ENCODE assay signal across 22 mouse cellular contexts in genomic region chrX:142984170-142984569, GRCm38 (mm10).
"Had no signal": no experiment of that assay in that cellular context is flagged by ENCODE, and none has a peak within 500 bp of the region (broad histone marks: within the 10 kb centered on the region; RNA-seq: fewer than 3 reads in every experiment).

No protein-coding gene starts in this region.

- H3K9ac ChIP-seq: liver, postnatal 0 days; lung, embryonic 15.5 days; midbrain, embryonic 12.5 days; neural tube, embryonic 13.5 days; neural tube, embryonic 15.5 days had no signal

- H3K4me2 ChIP-seq: lung, embryonic 15.5 days; midbrain, embryonic 12.5 days; neural tube, embryonic 13.5 days; neural tube, embryonic 15.5 days had no signal

- DNase-seq: liver, postnatal 0 days; lung, adult 2 months; lung, postnatal 14 days; lung, postnatal 36 days; midbrain, embryonic 14.5 days; retina, postnatal 1 day; right cerebral cortex, adult 18-20 months; right cerebral cortex, postnatal 25 days; right cerebral cortex, postnatal 4 days; spleen, adult 18-20 months; thymus, adult 18-20 months; thymus, postnatal 14 days; thymus, postnatal 36 days had no signal

- H3K27ac ChIP-seq: lung, embryonic 15.5 days; macrophage; midbrain, embryonic 10.5 days; midbrain, embryonic 12.5 days; neural tube, embryonic 13.5 days; neural tube, embryonic 15.5 days had no signal

- H3K36me3 ChIP-seq: lung, embryonic 15.5 days; midbrain, embryonic 10.5 days; midbrain, embryonic 12.5 days; neural tube, embryonic 13.5 days; neural tube, embryonic 15.5 days had no signal

- H3K4me3 ChIP-seq: lung, embryonic 15.5 days; midbrain, embryonic 10.5 days; midbrain, embryonic 12.5 days; myocyte; neural tube, embryonic 13.5 days; neural tube, embryonic 15.5 days had no signal

- H3K4me1 ChIP-seq: lung, embryonic 15.5 days; midbrain, embryonic 10.5 days; midbrain, embryonic 12.5 days; neural tube, embryonic 13.5 days; neural tube, embryonic 15.5 days had no signal

- H3K9me3 ChIP-seq: lung, embryonic 15.5 days; midbrain, embryonic 10.5 days; midbrain, embryonic 12.5 days; neural tube, embryonic 13.5 days; neural tube, embryonic 15.5 days had no signal

- ATAC-seq: liver, postnatal 0 days; lung, postnatal 0 days; midbrain, embryonic 16.5 days had no signal

- H3K27me3 ChIP-seq: lung, embryonic 15.5 days had no signal
